Mouse (Mus musculus): ENCODE data around the gene Rps15.

Rps15 gene

DNA sequence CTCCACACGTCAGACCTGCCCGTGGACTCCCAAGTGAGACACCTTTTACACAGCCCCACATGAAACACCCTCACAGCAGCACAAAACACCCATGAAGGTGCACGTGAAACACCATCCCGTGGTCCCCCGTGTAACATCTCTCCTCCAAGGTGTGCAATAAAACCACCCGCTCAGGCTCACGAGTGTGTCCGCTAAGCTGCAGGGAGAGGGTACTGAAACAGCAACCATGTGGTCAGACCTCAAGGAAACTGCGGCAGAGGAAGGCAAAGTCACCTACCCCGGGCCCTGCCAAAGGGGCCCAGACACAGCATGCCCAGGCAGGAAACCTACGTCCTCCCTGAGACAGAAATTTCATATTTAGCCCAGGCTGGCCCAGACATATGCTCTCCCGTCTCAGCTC, 44.0 kb downstream of the Rps15 start:
- DNase-seq (ENCODE audit: inconsistent age in 2 of 2, low spot score in 1 of 2): no peak

DNA sequence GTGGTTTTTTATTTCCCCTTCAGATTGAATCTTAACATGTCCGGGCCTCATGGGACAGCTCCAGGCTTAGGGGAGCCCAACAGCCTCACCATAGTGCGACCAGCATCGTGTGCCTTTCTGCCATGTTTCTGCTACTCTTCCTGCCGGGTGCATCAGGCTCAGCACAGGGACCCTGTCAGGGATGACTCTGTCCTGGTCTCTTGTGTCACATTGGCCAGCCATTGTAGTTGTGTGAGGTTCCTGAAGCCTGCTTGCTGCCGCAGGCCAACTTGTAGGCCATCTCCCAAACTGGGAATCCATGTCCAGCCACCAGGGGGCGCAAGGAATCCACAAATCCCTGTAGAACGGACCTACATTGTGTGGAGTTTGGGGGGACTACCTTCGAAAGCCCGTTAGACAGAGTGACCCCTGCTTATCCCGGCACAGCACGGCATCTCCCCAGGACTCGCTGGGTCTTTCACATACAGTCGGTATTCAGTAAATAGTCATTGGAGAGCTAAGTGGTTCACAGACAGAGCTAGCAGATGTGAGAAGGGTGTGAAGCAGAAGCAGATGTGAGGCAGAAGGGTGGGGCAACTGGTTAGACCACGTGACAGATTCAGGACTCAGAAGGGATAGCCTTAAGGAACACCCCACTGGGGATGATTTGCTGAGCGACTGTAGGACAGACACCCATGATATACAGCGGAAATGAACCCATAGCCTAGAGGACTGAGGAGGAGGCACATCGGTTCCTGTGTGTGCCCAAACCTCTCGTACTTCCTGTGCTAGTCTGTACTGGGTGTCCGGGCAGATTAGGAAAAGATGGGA, 47.9 kb downstream of the Rps15 start:
- peak; percentile 74 to 94 for DNase-seq (ENCODE audit: inconsistent age in 2 of 2, low spot score in 1 of 2)

DNA sequence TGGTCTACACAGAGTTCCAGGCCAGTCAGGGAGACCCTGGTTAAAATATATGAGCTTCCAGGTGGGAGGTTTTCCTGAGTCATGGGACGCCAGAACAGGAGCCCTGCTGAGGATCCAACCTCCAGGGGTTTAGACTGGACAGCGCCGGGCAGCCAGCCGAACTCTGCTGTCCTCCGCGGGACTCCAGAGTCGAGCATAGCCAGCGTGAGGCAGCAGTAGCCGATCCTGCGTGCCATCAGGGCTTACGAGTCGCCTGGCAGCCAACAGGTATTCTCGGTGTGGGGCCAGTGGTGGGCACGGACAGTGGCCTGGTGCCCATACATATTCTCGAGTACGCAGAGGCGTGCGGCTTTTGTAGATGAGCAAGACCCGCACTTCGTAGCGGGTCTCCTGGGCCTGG, 48.8 kb downstream of the Rps15 start:
- DNase-seq (ENCODE audit: inconsistent age in 2 of 2, low spot score in 1 of 2): no peak

DNA sequence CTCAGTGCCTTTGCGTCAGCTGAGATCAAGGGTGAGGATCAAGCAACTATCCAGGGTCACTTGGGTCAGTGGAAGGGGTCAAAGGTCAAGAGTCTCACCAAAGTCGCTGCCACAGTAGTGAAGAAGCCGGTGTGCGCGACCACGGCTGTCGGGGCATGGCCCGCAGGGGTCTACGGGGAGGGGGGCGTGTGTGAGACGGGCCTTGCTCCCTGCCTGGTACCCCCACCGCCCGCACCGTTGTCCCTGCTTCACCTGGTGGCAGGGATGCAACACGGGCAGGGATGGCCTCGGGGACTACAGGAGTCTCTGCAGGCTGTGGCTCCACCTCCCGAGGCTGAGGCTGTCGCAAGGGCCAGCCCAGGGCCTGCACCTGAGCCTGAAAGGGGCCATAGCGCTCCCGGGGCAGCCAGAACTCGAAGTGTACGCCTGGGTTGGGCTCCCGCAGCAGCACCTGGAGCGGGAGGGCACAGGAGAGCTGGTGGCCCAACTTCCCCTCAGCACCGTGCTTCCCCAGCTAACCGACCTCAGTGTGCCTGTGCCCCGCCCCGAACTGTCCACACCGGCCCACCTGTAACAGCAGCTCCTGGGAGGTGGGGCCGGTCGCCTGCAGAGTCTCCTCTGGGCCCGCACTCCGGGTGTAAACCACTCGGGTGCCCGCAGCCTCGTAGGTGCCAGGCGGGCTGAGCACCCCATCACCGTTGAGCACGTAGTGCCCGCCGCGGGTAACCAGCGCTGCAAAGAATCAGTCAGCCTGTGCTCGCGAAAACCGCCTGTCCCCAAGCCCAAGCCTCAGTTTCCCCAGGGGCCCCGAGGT, 49.4 kb downstream of the Rps15 start:
- no peak for DNase-seq (ENCODE audit: inconsistent age in 2 of 2, low spot score in 1 of 2)

DNA sequence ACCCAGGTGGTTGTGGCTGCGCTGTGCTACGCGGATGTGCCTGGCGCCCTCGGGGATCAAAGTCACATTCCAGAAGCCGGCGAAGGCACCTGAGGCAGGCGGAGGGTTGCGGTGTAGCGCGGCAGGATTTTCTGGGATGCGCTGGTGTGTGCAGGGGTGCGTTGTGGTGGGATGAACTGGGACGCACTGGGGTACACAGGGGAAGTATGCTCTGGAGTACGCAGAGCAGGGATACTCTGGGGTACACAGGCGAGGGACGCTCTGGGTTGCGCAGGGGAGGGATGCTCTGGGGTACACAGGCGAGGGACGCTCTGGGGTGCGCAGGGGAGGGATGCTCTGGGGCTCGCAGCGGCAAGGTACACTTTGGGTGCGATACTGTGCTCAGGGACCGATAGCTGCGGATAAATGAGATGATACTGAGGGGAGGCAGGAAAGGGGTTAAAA, 50.1 kb downstream of the Rps15 start:
- DNase-seq (ENCODE audit: inconsistent age in 2 of 2, low spot score in 1 of 2): peak in 1 of 2 experiments; percentile 11

DNA sequence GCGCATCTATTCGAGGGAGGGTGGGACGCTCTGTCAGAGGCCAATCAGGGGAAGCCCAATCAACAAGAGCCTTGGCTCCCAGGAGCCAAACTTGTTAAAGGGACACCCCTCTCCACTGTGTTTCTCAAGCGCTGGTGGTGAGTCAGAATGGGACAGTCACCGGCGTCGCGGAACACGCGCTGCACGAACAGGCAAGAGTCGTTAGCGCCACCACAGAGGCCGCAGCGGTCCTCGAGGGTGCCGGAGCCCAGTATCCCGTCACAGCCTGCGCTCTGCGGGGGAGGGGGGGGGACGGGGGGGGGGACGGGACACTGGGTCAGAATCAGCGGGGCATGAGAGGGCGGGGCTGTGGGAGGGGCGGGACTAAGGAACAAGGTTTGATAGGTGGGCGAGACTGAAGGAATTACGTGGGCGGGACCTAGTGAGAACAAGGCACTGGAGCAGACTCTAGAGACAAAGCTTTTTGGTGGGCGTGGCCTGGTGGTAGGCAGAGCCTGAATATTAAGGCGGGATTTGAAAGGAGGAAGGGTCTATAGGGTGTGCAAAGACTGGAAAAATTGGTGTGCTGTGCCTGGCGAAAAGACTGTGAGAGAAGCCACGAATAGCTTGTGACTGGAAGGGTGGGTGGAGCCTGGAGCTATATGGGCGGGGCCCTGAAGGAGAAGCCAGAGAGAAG, 50.6 kb downstream of the Rps15 start:
- DNase-seq (ENCODE audit: inconsistent age in 2 of 2, low spot score in 1 of 2): peak; percentile 74 to 83

DNA sequence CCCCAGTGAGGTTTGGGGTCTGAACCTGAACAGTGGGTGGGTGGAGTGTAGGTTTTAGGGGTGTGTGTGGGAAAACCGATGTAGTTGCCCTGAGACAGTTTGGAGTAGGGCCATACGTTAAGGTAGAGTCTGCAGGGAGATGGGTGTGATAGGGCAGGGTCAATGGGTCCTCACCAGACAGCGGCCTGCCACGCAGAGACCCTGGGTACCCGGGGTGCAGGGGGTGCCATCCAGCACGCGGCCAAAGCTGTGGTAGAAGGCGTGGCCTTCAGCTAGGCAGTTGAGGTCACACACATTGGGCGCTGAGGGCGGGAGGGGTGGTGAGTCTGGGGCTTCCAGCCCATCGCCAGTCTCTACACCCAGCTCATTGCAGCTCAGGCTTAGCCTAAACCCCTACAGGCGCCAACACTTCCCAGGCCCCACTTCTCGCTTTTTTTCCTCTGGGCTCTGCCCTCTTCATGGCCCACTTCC, 51.2 kb downstream of the Rps15 start:
- peak in 1 of 2 experiments; percentile 24 for DNase-seq (ENCODE audit: inconsistent age in 2 of 2, low spot score in 1 of 2)

Measured in adrenal gland, adult (tissue).